8 mouse cellular contexts compared by ENCODE assay signal in the genomic region with DNA sequence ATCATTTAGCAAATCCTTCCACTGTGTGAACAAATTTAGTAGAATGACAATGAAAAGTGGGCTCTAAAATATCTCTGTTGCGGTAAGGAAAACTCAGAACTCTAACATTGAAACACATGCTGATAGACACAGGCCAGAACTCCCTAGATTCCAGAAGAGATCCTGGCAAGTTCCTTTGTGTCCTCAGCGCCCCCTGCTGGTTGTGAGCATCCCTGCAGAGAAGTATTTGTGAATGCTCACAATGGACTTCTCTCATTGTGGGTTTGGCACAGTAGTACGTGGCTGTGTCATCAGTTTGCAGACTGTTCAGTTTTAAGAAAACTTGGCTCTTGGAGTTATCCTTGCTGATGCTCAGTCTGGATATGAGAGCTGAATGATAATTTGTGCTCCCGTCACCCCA.
DNase-seq lines count a peak whose midpoint lies in the region; TF ChIP-seq lines count a peak whose summit lies in the region.

No protein-coding gene starts in this region.

- no peak overlapping the region for H3K27ac ChIP-seq in gastrocnemius, adult 2 months

- no peak overlapping the region for H3K4me3 ChIP-seq in gastrocnemius, adult 2 months
- no peak overlapping the region for H3K4me3 ChIP-seq in lung, adult 2 months (replicated peaks; ENCODE audit: extremely low read depth, low read depth, low read length)

- TF ChIP-seq CTCF in gastrocnemius, adult 2 months (IDR thresholded peaks at IDR 0.05) = peak; percentile 52
- 0 out of 2 replicates have a peak, but pooled peaks have one; percentile 7 for TF ChIP-seq CTCF in lung, adult 2 months (IDR thresholded peaks at IDR 0.05; ENCODE audit: insufficient read depth, low read length)

- TF ChIP-seq POLR2A in lung, adult 2 months (IDR thresholded peaks at IDR 0.05; ENCODE audit: borderline replicate concordance, extremely low read depth, low read depth, low read length) = no peak

- H3K4me1 ChIP-seq in lung, adult 2 months (ENCODE audit: control insufficient read depth, insufficient read depth, low read length) = no peaks in the 10 kb centered on the region

- 44% methylated on average over 4 of the region's 4 CpGs for WGBS in lung, adult 2 months

- intact Hi-C loops in gastrocnemius, adult 2 months (cut with DNase I) = loop anchor here (10.0 kb wide), 2 partner anchors 104 to 126 kb away; partner anchors contain the start of gene Adam6b
- intact Hi-C loops in left cerebral cortex, postnatal 25 days (cut with DNase I) = no loop called here

- DNase-seq in gastrocnemius, adult 2 months = peak; percentile 16
- DNase-seq in gastrocnemius, adult 8-10 months (ENCODE audit: low spot score in 2 of 2) = no peak
- DNase-seq in lung, adult 2 months = no peak
- DNase-seq in lung, postnatal 25 days (ENCODE audit: low spot score) = no peak
- DNase-seq in adrenal gland, adult 18-20 months (ENCODE audit: low spot score in 2 of 2) = peak; percentile 44 to 52
- peak; percentile 2 to 66 for DNase-seq in kidney, postnatal 36 days
- peak; percentile 67 for DNase-seq in thymus, postnatal 4 days
- DNase-seq in left cerebral cortex, postnatal 25 days (ENCODE audit: low spot score in 2 of 2) = no peak

Comparison
In these comparisons a context has a peak if more than half of its experiments do, and no peak if none do; other contexts are left out.
1. DNase-seq: peak in gastrocnemius, adult 2 months (single experiment), adrenal gland, adult 18-20 months (2 of 2), kidney, postnatal 36 days (2 of 2) and thymus, postnatal 4 days (single experiment); none in gastrocnemius, adult 8-10 months (0 of 2), lung, adult 2 months (single experiment), lung, postnatal 25 days (single experiment) and left cerebral cortex, postnatal 25 days (0 of 2).